Mouse (Mus musculus) left cerebral cortex, adult 18-20 months (tissue): ENCODE data around the gene Mapkap1. TPM values are rescaled to one million over a fixed set of nuclear protein-coding genes. Genes with fewer than 3 reads are reported as not detected.

Experiments used
- DNase-seq, 2 experiments: peaks; one replicate each; pipeline ENCODE4 v3.0.0; 2021 to 2022; ENCODE audit warnings: low spot score in 2 of 2, mixed read lengths in 1 of 2
- total RNA-seq, 2 experiments: library from RNA; stranded (reverse); gene quantifications; 2 replicates each; pipeline ENCODE4 v1.2.3; 2021

The Mapkap1 gene
- total RNA-seq, 2 experiments from 2014 or later: 69.0 to 72.0 TPM

GRCm38 (mm10) chr2:34526527-34527371, 120.2 kb downstream of the Mapkap1 start:
- no peak for DNase-seq

GRCm38 (mm10) chr2:34528491-34528890, 121.9 kb downstream of the Mapkap1 start:
- DNase-seq: no peak

DNA sequence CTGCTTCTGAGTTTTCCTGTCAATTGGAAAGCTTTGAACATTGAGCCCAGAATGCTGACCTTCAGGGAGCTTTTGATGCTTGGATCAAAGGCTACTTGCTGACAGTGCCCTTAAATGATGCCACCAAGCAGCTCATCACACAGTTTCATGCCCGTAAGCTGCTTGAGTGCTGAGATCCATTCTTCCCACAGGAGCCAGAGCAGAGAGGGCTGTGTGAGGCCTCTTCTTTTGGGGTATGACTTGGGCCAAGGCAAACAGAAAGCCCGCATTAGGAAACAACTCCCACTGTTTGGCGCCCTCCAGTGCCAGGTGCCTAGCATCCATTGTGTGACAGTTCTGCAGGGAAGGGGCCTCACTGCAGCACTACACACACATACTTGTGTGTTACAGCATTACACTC, 123.5 kb downstream of the Mapkap1 start:
- no peak for DNase-seq

DNA sequence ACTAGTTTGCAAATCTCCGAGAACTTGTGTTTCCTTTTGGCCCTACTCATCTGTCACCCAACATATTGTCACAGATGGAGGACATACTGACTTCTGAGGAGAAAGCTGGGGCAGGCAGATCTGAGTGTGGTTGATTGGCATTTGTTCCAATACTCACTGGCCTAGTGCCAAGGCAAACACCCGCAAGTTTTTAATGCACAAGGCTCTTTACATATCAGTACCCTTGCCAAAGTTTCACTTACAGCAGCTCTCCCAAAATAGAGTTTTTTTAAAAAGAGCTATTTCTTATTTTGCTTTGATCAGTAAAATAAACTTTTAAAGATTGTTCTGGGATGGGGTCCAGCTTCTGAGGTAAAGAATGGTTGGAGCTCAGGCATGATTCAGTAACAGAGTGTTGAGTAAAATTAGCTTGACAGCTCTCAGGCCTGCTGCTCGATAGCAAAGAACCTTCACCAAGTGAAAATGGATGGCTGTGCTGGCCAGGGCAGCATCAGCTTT, 125.3 kb downstream of the Mapkap1 start:
- DNase-seq: peak; percentile 27 to 30

GRCm38 (mm10) chr2:34532394-34532793, 125.8 kb downstream of the Mapkap1 start:
- no peak for DNase-seq

GRCm38 (mm10) chr2:34533281-34533680, 126.7 kb downstream of the Mapkap1 start:
- no peak for DNase-seq

DNA sequence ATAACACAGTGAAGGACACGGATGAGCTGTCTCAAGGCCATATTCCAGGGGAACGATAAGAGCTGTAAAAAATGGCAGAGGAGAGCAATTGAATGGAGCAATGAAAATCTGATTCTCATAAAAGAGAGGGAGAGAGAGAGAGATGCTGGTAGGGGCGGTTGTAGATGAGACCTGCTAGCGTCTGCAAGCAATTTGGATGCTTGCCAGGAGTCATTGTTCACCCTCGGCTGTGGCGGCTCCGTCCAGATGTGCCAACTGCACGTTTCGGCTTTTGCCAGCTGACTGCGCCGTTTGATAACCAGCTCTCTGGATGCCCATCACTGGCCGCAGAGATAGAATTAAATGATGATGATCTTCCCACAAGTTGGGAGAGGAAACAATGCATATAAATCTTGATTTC, 128.4 kb downstream of the Mapkap1 start:
- DNase-seq: no peak

DNA sequence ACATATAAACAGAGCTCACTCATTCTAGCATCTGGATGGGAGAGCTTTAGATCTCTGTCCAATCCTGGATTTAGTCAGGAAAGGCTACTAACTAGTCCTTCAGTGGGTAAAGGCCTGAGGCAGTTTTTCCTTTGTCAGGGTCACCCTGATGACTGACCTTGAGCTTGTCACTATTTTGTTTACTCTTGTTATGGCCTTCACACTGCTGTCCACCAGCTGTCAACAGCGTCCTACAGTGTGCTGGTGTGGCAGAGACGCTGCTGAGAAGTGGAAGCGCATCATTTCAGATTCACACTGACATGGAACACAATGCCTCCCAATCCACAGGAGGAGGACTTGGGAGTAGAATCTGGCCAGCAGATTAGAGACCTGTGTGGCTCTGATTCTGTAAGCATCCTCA, 130.8 kb downstream of the Mapkap1 start:
- DNase-seq: no peak

- DNase-seq: no peak
Measured at GRCm38 (mm10) chr2:34543581-34543980, 137.0 kb downstream of the Mapkap1 start.

GRCm38 (mm10) chr2:34544021-34544420, 137.4 kb downstream of the Mapkap1 start:
- peak in 1 of 2 experiments; percentile 15 for DNase-seq

DNA sequence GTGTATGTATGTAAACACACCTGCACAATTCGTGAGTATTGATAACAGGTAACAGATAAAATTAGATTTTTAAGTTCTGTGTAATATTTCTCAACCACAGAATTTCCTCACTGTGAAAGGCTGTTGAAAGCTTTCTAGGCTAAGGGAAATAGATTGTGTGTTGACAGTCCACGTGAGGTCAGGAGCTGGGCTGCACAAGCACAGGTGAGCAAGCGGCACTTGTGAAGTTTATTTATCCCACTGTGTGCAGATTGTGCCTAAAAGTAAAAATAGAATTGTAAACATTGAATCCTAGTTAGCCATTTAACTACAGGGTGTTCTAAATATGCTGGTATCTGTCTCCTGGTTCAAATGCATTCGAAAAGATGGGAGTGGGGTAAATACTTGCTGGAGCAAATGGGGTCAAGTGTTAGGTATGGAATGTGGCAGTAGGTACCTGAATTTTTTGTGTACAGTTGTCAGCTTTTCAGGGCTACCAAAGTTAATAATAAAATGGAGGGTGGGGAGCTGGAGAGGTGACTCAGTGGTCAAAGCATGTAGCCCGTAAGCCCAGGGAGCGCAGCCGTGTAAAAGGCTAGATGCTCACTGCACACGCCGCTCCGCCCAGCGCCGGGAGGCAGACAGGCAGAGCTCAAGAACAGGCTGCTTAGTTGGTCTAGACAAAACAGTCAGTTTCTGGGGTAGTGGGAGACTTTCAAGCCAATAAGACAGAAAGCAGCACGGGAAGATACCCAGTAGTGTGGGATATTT, 138.2 kb downstream of the Mapkap1 start:
- no peak for DNase-seq

- DNase-seq: peak; percentile 46 to 61
Measured at GRCm38 (mm10) chr2:34546176-34546677, 139.7 kb downstream of the Mapkap1 start.

GRCm38 (mm10) chr2:34547516-34547915, 140.9 kb downstream of the Mapkap1 start:
- no peak for DNase-seq

DNA sequence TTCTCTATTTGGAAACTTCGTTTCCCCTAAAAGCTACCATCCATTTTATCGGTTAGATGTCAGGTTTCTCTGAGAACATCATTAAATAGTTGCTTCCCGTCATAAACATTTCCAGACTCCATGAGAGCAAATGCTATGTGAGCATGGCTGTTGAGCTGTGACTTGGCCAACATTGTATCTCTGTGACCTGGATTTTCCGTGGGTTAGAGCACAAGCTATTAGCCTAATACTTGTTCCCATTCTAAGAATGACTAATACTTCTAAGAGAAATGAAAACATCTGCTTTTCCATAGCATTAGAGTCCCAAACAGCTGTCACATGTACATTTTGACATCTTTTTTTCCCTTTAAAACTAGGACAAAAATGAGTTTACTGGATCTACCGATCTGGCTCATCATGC, 142.4 kb downstream of the Mapkap1 start:
- no peak for DNase-seq

DNA sequence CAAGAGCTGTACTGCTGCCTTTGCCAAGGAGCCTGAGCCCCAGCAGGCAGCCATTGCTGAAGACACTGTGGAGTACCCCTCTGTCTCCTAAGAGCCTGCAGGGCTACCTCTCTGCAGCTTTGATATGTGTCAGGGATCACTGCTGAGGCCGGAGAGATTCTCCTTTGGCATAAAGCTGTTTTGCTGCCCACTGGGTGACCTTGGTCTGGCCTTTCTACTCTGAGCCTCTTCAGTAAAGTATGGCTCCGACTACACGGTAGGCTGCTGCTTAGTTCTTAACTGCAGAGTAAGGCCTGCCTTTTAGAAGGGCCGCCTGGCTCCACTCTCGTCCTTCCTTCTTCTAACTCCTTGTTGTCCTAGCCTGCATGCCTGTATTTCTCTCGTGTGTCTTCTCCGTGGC, 142.9 kb downstream of the Mapkap1 start:
- DNase-seq: no peak

- no peak for DNase-seq
Measured at GRCm38 (mm10) chr2:34552772-34553171, 146.2 kb downstream of the Mapkap1 start.

GRCm38 (mm10) chr2:34553580-34554231, 147.1 kb downstream of the Mapkap1 start:
- no peak for DNase-seq

- no peak for DNase-seq
Measured at GRCm38 (mm10) chr2:34560146-34560545, 153.6 kb downstream of the Mapkap1 start.

DNA sequence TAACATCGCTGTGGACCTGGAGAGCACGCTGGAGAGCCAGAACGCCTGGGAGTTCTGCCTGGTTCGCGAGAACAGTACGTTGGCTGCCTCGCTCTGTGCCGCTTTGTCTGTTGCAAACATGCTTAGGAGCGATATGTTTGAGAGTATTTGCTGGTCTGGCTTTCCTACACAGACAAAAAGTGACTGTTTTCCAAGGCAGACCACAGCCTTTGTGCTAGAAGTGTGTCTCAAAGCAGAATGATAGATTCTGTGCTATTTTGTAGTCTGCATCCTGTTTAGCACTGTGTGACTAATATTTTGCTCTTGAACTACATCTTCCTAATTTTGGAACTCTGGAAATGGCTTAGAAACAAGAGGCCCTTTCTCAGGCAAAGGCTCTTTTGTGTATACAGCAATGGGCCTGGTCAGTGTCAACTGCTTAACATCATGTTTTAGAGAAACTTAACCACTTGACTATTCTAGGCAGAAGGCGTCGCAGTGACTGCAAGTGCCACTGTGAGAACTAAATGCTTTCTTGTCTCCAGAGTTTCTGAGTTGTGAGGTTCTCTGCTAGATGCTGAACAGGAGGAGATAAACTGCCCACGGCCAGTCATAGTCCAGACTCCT, 156.6 kb downstream of the Mapkap1 start:
- DNase-seq: peak in 1 of 2 experiments; percentile 15

GRCm38 (mm10) chr2:34563865-34564264, 157.3 kb downstream of the Mapkap1 start:
- no peak for DNase-seq

DNA sequence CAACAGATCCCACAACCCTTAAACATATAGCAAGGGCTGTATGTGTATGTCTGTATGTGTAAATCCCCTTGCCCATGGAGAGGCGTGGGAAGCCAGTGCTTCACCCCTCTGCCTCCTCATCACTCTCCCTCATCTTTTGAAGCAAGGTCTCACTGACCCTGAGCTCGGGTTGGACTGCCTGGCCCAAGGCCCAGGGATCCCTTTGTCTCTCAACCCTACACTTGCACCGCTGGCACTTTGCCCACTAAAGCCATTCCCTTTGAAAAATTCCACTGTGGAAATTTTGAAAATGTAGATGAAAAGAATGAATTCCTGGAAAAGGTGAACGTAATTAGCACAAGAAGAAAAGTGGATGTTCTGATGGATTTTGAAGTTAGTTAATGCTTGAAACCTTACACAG, 159.6 kb downstream of the Mapkap1 start:
- DNase-seq: no peak
